ENCODE assay signal across 17 mouse cellular contexts in the genomic region with DNA sequence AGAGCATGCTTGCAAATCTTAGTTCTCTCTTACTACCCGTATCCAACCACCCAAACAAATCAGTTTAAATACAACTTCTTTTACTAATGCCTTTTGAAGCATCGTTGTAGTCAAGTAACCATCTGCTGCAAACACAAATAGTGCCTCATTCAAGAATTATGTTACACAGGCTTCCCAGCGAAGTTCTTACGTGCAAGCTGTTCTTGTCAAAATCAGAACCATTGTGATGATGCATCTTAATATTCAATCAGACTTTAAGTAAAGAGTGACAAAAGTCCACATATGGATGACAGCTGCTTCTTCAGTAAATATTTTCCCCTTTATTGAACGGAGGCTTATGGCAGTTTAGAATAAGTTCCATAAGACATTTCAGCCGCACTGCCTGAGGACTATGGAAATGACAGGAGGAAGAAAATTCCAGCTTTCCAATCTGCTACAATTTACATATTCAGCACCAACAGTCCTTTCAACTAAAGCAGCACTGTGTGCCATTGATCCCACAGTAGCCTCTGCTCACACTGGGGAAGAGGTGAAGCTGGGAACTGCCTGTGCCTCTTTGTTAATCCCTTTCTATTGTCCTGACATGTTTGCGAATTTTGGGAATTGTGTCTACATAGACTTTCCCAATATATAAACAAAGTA.
A peak's percentile ranks its signal among the peaks of the same experiment; 100 is the strongest.
DNase-seq lines count a peak whose midpoint lies in the region; ATAC-seq and TF ChIP-seq lines count a peak whose summit lies in the region.
"Had no signal": no experiment of that assay in that cellular context is flagged by ENCODE, and none has a peak within 500 bp of the region (broad histone marks: within the 10 kb centered on the region; RNA-seq: fewer than 3 reads in every experiment).

No protein-coding gene starts in this region.

- ATAC-seq in hindbrain, embryonic 11.5 days (ENCODE audit: low FRiP score): peak; percentile 70
- ATAC-seq in hindbrain, postnatal 0 days: no peak
- ATAC-seq in forebrain, postnatal 0 days: peak; percentile 87
- ATAC-seq in midbrain, embryonic 14.5 days (ENCODE audit: low FRiP score, low TSS enrichment): peak; percentile 79; the same call in 1 of the 2 replicates
- no peak for ATAC-seq in stomach, postnatal 0 days (ENCODE audit: low FRiP score, low TSS enrichment)
- ATAC-seq in intestine, embryonic 15.5 days: no peak

- no peaks in the 10 kb centered on the region for H3K27me3 ChIP-seq in hindbrain, embryonic 11.5 days (ENCODE audit: control insufficient read depth, insufficient read depth, low read length)
- H3K27me3 ChIP-seq in hindbrain, postnatal 0 days (ENCODE audit: insufficient read depth, low read length): no peaks in the 10 kb centered on the region
- H3K27me3 ChIP-seq in forebrain, postnatal 0 days (ENCODE audit: insufficient read depth, low read length): no peaks in the 10 kb centered on the region
- H3K27me3 ChIP-seq in midbrain, embryonic 14.5 days (ENCODE audit: control insufficient read depth, insufficient read depth, low read length): no peaks in the 10 kb centered on the region
- no peaks in the 10 kb centered on the region for H3K27me3 ChIP-seq in stomach, postnatal 0 days (ENCODE audit: control insufficient read depth, insufficient read depth, low read length)
- no peaks in the 10 kb centered on the region for H3K27me3 ChIP-seq in intestine, embryonic 15.5 days (replicated peaks)
- H3K27me3 ChIP-seq: heart, embryonic 13.5 days; hindbrain, embryonic 15.5 days had no signal

- no peak overlapping the region for H3K4me2 ChIP-seq in hindbrain, embryonic 11.5 days (replicated peaks; ENCODE audit: low read depth, low read length)
- no peak overlapping the region for H3K4me2 ChIP-seq in hindbrain, postnatal 0 days (ENCODE audit: low read depth, low read length)
- no peak overlapping the region for H3K4me2 ChIP-seq in forebrain, postnatal 0 days (ENCODE audit: low read depth)
- peak overlapping the region; percentile 30 for H3K4me2 ChIP-seq in midbrain, embryonic 14.5 days (ENCODE audit: low read length)
- no peak overlapping the region for H3K4me2 ChIP-seq in stomach, postnatal 0 days (replicated peaks; ENCODE audit: low read depth)
- H3K4me2 ChIP-seq in intestine, embryonic 15.5 days (replicated peaks): no peak overlapping the region
- H3K4me2 ChIP-seq: heart, embryonic 13.5 days; hindbrain, embryonic 15.5 days had no signal

- H3K27ac ChIP-seq in hindbrain, embryonic 11.5 days (ENCODE audit: low read depth, low read length): no peak overlapping the region
- H3K27ac ChIP-seq in hindbrain, postnatal 0 days: no peak overlapping the region
- no peak overlapping the region for H3K27ac ChIP-seq in forebrain, postnatal 0 days (ENCODE audit: low read depth, low read length)
- no peak overlapping the region for H3K27ac ChIP-seq in midbrain, embryonic 14.5 days (replicated peaks; ENCODE audit: low read depth, low read length)
- no peak overlapping the region for H3K27ac ChIP-seq in stomach, postnatal 0 days (replicated peaks)
- no peak overlapping the region for H3K27ac ChIP-seq in intestine, embryonic 15.5 days
- H3K27ac ChIP-seq: heart, embryonic 13.5 days; hindbrain, embryonic 15.5 days had no signal

- no peak overlapping the region for H3K4me3 ChIP-seq in hindbrain, embryonic 11.5 days (ENCODE audit: low read depth, low read length)
- no peak overlapping the region for H3K4me3 ChIP-seq in hindbrain, postnatal 0 days (ENCODE audit: low read length)
- no peak overlapping the region for H3K4me3 ChIP-seq in forebrain, postnatal 0 days (ENCODE audit: low read depth, low read length)
- no peak overlapping the region for H3K4me3 ChIP-seq in midbrain, embryonic 14.5 days (replicated peaks; ENCODE audit: low read depth, low read length)
- no peak overlapping the region for H3K4me3 ChIP-seq in stomach, postnatal 0 days (ENCODE audit: low read depth, low read length)
- no peak overlapping the region for H3K4me3 ChIP-seq in intestine, embryonic 15.5 days (replicated peaks)
- H3K4me3 ChIP-seq: heart, embryonic 13.5 days; hindbrain, embryonic 15.5 days had no signal

- peak; percentile 19 for DNase-seq in hindbrain, embryonic 11.5 days (ENCODE audit: low spot score)
- no peak for DNase-seq in hindbrain, postnatal 0 days (ENCODE audit: low spot score)
- peak; percentile 22 for DNase-seq in embryo, embryonic 10.5 days (ENCODE audit: low spot score)
- DNase-seq in forebrain, postnatal 0 days: peak; percentile 78
- DNase-seq in midbrain, embryonic 14.5 days: peak; percentile 62
- no peak for DNase-seq in stomach, postnatal 0 days (ENCODE audit: low spot score)
- DNase-seq in gastrocnemius, postnatal 4 days (ENCODE audit: low spot score in 2 of 2): no peak
- DNase-seq: adrenal gland, postnatal 25 days; B cell, adult 2 months; cerebellum, adult 18-20 months; gastrocnemius, postnatal 25 days; kidney, adult 8-10 months; lung, postnatal 36 days; spleen, adult 18-20 months had no signal

- WGBS in hindbrain, embryonic 11.5 days: 64% methylated on average over 7 of the region's 7 CpGs
- 41% methylated on average over 7 of the region's 7 CpGs for WGBS in hindbrain, postnatal 0 days
- 19% methylated on average over 7 of the region's 7 CpGs for WGBS in forebrain, postnatal 0 days
- 9% methylated on average over 7 of the region's 7 CpGs for WGBS in midbrain, embryonic 14.5 days
- 56% methylated on average over 7 of the region's 7 CpGs for WGBS in stomach, postnatal 0 days
- 64% methylated on average over 7 of the region's 7 CpGs for WGBS in intestine, embryonic 15.5 days

- no peaks in the 10 kb centered on the region for H3K36me3 ChIP-seq in hindbrain, embryonic 11.5 days (ENCODE audit: control insufficient read depth, insufficient read depth, low read length)
- no peaks in the 10 kb centered on the region for H3K36me3 ChIP-seq in hindbrain, postnatal 0 days (ENCODE audit: insufficient read depth, low read length)
- H3K36me3 ChIP-seq in forebrain, postnatal 0 days (ENCODE audit: insufficient read depth): no peaks in the 10 kb centered on the region
- no peaks in the 10 kb centered on the region for H3K36me3 ChIP-seq in midbrain, embryonic 14.5 days (ENCODE audit: control insufficient read depth, insufficient read depth, low read length)
- H3K36me3 ChIP-seq in stomach, postnatal 0 days (ENCODE audit: control insufficient read depth, insufficient read depth, low read length): no peaks in the 10 kb centered on the region
- H3K36me3 ChIP-seq in intestine, embryonic 15.5 days: no peaks in the 10 kb centered on the region
- H3K36me3 ChIP-seq: heart, embryonic 13.5 days; hindbrain, embryonic 15.5 days had no signal

- H3K9ac ChIP-seq in hindbrain, embryonic 11.5 days (ENCODE audit: low read depth, low read length): no peak overlapping the region
- no peak overlapping the region for H3K9ac ChIP-seq in hindbrain, postnatal 0 days (replicated peaks; ENCODE audit: low read length)
- H3K9ac ChIP-seq in forebrain, postnatal 0 days: no peak overlapping the region
- H3K9ac ChIP-seq in midbrain, embryonic 14.5 days (replicated peaks; ENCODE audit: low read length): no peak overlapping the region
- no peak overlapping the region for H3K9ac ChIP-seq in stomach, postnatal 0 days (ENCODE audit: low read length)
- no peak overlapping the region for H3K9ac ChIP-seq in intestine, embryonic 15.5 days
- H3K9ac ChIP-seq: heart, embryonic 13.5 days; hindbrain, embryonic 15.5 days had no signal

- no peak for TF ChIP-seq EP300 in stomach, postnatal 0 days (optimal IDR thresholded peaks at IDR 0.05)

- H3K9me3 ChIP-seq in hindbrain, embryonic 11.5 days (ENCODE audit: control insufficient read depth, low read length): no peaks in the 10 kb centered on the region
- no peaks in the 10 kb centered on the region for H3K9me3 ChIP-seq in hindbrain, postnatal 0 days (ENCODE audit: low read length)
- no peaks in the 10 kb centered on the region for H3K9me3 ChIP-seq in forebrain, postnatal 0 days (ENCODE audit: low read length)
- H3K9me3 ChIP-seq in midbrain, embryonic 14.5 days (ENCODE audit: control insufficient read depth, low read length): no peaks in the 10 kb centered on the region
- no peaks in the 10 kb centered on the region for H3K9me3 ChIP-seq in stomach, postnatal 0 days (ENCODE audit: control insufficient read depth, low read length)
- no peaks in the 10 kb centered on the region for H3K9me3 ChIP-seq in intestine, embryonic 15.5 days
- H3K9me3 ChIP-seq: heart, embryonic 13.5 days; hindbrain, embryonic 15.5 days had no signal

- H3K4me1 ChIP-seq in hindbrain, embryonic 11.5 days (replicated peaks; ENCODE audit: control insufficient read depth, insufficient read depth, low read length): no peaks in the 10 kb centered on the region
- H3K4me1 ChIP-seq in hindbrain, postnatal 0 days (ENCODE audit: insufficient read depth, low read length): no peaks in the 10 kb centered on the region
- H3K4me1 ChIP-seq in forebrain, postnatal 0 days (ENCODE audit: insufficient read depth): 0 out of 2 replicates have a peak, but pooled peaks cover 6% of the 10 kb centered on the region
- peaks cover 10% of the 10 kb centered on the region for H3K4me1 ChIP-seq in midbrain, embryonic 14.5 days (ENCODE audit: control insufficient read depth, insufficient read depth, low read length)
- H3K4me1 ChIP-seq in stomach, postnatal 0 days (replicated peaks; ENCODE audit: control insufficient read depth, insufficient read depth): no peaks in the 10 kb centered on the region
- no peaks in the 10 kb centered on the region for H3K4me1 ChIP-seq in intestine, embryonic 15.5 days (replicated peaks)
- H3K4me1 ChIP-seq: heart, embryonic 13.5 days; hindbrain, embryonic 15.5 days had no signal

- no peak for TF ChIP-seq CTCF in hindbrain, postnatal 0 days (IDR thresholded peaks at IDR 0.05; ENCODE audit: low read depth)
- no peak for TF ChIP-seq CTCF in forebrain, postnatal 0 days (IDR thresholded peaks at IDR 0.05; ENCODE audit: low read depth)
- no peak for TF ChIP-seq CTCF in stomach, postnatal 0 days (IDR thresholded peaks at IDR 0.05; ENCODE audit: low read depth)

Comparison
In these comparisons a context has a peak if more than half of its experiments do, and no peak if none do; other contexts are left out.
1. ATAC-seq: peak in hindbrain, embryonic 11.5 days (single experiment), forebrain, postnatal 0 days (single experiment) and midbrain, embryonic 14.5 days (single experiment); none in hindbrain, postnatal 0 days (single experiment), stomach, postnatal 0 days (single experiment) and intestine, embryonic 15.5 days (single experiment).
2. DNase-seq: peak in hindbrain, embryonic 11.5 days (single experiment), embryo, embryonic 10.5 days (single experiment), forebrain, postnatal 0 days (single experiment) and midbrain, embryonic 14.5 days (single experiment); none in hindbrain, postnatal 0 days (single experiment), stomach, postnatal 0 days (single experiment) and gastrocnemius, postnatal 4 days (0 of 2).